Mouse (Mus musculus): ENCODE results near the gene Lctl.

Lctl gene

GRCm38 (mm10) chr9:64116876-64117275, at the start of gene Lctl:
Gene Lctl (plus strand): TSS chr9:64117147.
- DNase-seq (ENCODE audit: low spot score in 2 of 2) = no peak

- DNase-seq (ENCODE audit: low spot score in 2 of 2) = no peak
Observed at GRCm38 (mm10) chr9:64067787-64068186, 49.2 kb upstream of the Lctl start.

DNA sequence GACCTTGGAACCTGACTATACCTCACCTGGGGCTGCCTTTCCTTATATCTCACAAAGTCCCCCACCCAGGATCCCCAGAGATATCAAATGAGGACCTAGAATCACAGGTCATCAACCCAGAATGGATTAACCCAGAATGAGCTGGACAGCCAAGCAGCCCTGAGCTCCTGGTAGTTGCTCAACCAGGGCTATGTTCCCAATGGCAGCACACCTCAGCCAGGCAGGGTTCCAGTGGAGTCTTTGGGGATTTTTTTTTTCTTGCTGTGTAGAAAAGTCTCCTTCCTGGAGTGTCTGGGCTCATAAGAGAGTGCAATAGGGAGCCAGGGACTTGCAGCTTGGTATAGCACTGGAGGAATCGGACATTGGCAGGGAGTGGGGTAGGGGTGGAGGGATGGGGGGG, 48.4 kb upstream of the Lctl start:
- no peak for DNase-seq (ENCODE audit: low spot score in 2 of 2)

- no peak for DNase-seq (ENCODE audit: low spot score in 2 of 2)
Observed at GRCm38 (mm10) chr9:64069131-64069530, 47.8 kb upstream of the Lctl start.

- no peak for DNase-seq (ENCODE audit: low spot score in 2 of 2)
Observed at GRCm38 (mm10) chr9:64070674-64071073, 46.3 kb upstream of the Lctl start.

- no peak for DNase-seq (ENCODE audit: low spot score in 2 of 2)
Observed at GRCm38 (mm10) chr9:64074831-64075230, 42.1 kb upstream of the Lctl start.

- no peak for DNase-seq (ENCODE audit: low spot score in 2 of 2)
Observed at GRCm38 (mm10) chr9:64076412-64076811, 40.5 kb upstream of the Lctl start.

DNA sequence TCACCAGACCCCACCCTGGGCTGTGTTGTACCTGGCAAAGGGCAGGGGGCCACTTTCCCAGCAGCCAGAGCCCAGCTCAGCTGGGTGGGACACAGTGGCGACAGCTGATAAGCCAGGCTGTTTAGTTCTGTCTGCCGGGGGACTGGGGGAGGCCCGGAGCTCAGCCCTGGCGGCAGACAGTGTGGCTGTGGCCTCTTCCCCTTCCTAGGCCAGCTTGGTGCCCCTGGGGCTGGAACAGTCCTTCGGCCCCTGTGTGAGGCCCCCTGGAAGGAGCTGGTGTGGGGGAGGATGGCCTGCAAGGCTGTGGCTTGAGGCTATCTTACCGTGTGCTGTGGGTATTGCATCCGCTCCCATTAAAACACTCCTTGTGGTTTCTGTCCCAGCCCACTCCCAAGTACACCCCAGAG, 38.6 kb upstream of the Lctl start:
- DNase-seq (ENCODE audit: low spot score in 2 of 2) = no peak

DNA sequence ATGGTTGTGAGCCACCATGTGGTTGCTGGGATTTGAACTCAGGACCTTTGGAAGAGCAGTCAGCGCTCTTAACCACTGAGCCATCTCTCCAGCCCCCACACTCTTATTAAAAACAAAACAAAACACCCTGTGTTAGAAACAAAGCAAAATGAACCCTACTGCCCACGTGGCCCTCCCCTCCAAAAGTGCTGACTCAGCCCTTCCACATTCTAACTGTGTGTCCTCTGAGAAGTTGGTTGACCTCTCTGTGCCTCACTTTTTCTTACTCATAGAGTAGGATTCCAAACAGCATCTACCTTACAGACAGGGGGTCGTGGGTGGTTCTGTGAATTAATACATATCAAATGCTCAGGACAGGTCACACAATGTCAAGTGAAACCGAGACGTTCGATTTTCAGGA, 37.0 kb upstream of the Lctl start:
- DNase-seq (ENCODE audit: low spot score in 2 of 2) = no peak

DNA sequence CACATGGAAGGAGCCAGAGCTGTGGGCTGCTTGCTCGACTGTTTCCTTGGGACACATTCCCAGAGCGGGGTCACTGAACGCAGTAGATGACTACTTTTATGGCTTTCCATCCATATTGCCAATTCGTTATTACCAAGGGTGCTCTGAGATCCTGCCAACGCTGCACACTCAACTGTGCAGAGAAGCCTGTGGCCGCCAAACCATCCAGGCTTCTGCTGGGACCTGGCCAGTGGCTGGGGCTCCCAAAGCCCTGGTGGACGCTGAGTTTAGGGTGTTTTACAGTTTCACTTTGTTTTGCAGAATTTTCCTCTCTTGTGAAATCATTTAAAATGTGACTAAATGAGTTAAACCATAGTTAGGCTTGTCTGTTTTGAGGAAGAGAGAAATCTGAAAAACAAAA, 32.7 kb upstream of the Lctl start:
- DNase-seq (ENCODE audit: low spot score in 2 of 2) = peak in 1 of 2 experiments; percentile 61

GRCm38 (mm10) chr9:64084661-64085399, 32.1 kb upstream of the Lctl start:
- DNase-seq (ENCODE audit: low spot score in 2 of 2) = peak; percentile 81 to 89

- DNase-seq (ENCODE audit: low spot score in 2 of 2) = no peak
Observed at GRCm38 (mm10) chr9:64085976-64086375, 31.0 kb upstream of the Lctl start.

DNA sequence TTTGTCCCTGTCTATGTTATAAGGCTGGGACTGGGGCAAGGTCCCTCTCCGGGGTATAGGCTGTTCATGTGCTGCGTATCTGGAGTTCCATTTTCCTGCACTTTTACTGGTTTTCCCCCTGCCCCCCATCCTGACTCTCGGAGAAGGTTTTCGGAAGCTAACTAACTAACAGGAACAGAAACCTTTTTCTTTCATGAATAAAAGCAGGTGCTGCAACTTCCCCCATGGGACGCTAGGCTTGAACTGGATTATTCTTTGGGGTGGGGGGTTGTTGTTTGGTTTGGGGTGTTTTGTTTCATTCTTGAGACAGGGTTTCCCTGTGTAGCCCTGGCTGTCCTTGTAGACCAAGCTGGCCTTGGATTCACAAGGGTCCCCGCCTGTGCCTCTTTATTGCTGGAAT, 30.4 kb upstream of the Lctl start:
- no peak for DNase-seq (ENCODE audit: low spot score in 2 of 2)

DNA sequence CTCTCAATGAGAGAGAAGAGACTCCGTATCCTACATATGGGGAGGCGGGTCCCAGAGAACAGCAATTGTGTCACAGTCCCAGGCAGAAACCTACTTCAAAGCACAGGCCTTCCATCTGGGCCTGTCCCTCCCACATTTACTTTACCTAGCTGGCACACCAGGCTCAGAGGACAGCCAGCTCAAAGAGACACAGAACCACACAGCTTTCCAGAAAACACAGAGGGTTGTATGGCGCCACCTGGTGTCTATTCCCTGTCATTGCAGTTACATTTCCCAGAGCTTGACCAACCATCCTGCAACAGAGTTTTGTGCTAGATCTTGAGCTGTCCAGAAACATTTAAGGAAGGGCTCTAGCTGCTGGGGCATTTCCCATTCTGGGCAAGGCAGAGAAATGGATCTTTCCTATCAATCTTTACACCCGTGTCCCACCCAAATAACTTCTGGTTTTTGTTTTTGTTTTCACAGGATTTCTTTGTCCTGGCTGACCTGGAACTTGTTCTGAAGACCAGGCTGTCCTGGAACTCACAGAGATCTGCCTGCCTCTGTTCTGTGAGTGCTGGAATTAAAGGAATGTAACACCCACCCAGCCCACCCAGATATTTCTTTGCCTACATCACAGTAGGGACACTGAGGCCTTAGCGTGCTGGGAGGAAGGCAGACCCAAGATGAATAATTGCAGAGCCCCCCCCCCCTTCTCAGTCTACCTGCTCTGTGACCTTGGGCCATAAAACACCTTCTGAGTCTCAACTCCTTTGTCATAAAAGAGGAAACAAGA, 29.3 kb upstream of the Lctl start:
- peak; percentile 74 to 89 for DNase-seq (ENCODE audit: low spot score in 2 of 2)

DNA sequence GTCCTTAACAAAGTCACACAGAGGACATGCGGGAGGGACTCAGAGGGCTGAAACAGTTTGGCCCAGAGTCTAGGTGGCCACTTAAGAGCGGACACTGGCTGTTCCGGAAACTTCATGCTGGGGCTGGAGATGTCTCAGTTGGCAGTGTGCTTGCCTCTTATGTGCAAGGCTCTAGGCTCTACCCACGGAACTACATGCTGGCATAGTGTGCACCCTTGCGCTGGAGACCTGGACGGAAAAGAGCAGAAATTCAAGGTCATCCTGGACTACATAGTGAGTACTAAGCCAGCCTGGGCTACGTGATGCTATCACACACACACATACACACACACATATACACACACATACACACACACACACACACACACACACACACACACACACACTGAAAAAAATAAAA, 28.6 kb upstream of the Lctl start:
- DNase-seq (ENCODE audit: low spot score in 2 of 2) = no peak

DNA sequence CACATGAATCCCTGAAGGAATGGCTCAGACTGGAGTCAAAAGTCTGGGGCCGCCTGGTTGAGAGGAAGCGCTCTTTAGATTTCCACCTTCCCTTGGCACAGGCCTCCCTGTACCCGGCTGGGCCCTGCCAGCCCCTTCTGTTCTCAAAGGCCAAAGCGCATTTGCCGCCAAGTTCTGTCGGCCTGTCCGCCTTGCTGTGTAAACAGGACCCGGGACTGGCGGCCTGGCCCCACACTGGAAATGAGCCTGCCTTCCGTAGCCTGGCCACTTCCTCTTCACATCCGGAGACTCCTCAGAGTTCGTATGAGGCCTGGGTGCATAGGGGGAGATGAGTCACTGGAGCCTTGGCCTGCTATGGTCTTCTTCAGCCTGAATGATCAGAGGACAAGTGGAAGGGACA, 27.9 kb upstream of the Lctl start:
- peak in 1 of 2 experiments; percentile 70 for DNase-seq (ENCODE audit: low spot score in 2 of 2)

GRCm38 (mm10) chr9:64094083-64094482, 22.9 kb upstream of the Lctl start:
- no peak for DNase-seq (ENCODE audit: low spot score in 2 of 2)

DNA sequence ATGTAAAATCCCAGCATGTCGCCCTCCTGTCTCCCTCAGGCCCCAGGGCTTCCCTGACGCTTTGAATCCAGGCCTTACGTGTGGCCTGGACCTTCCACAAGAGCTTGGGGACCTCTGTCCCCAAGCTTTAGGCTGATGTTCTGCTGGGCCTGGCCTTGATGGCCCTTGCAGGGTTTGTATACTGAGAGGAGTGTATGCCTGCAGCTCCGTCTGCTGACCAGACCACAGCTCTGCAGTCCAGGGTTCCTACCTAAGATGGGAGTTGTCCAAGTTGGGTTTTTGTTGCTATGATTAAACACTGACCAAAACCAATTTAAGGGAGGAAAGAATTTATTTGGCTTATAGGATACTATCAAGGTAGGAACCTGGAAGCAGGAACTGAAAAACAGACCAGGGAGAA, 18.7 kb upstream of the Lctl start:
- DNase-seq (ENCODE audit: low spot score in 2 of 2) = no peak

- peak; percentile 75 to 89 for DNase-seq (ENCODE audit: low spot score in 2 of 2)
Observed at GRCm38 (mm10) chr9:64100442-64100841, 16.5 kb upstream of the Lctl start.

- no peak for DNase-seq (ENCODE audit: low spot score in 2 of 2)
Observed at GRCm38 (mm10) chr9:64105301-64105700, 11.6 kb upstream of the Lctl start.

DNA sequence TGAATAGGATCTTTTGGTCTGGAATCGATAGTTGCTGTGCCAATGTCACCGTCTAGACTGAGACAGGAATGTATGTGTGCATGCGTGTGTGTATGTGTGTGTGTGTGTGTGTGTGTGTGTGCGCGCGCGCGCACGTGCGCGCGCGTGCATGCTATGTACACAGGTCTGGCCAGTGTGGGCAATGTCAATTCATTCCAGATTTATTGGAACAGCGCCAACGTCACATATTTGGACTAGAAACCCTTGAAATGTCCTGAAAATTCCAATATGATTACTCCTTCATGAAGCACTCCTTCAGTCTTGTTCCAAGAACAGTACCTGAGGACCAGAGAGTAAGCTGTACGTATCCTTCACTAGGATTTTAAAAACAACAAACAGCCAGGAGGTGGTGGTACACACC, 6.4 kb upstream of the Lctl start:
- no peak for DNase-seq (ENCODE audit: low spot score in 2 of 2)

DNA sequence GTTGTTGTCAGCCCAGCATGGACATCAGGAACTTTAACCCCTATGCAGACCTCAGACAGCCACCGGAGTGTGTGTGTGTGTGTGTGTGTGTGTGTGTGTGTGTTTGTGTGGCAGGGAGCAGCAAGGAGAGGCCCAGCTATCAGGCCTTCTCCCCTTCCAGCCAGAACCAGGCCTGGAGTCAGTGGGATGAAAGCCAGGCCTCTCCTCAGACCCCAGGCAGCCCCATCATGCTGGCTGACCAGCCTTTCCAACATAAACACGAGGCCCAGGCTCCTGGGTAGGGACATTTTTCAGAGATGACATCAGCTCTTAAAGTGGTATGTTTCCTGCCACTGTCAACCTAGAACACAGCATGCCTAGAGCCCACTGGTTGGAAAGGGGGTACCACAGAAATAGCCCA, 2.3 kb upstream of the Lctl start:
- DNase-seq (ENCODE audit: low spot score in 2 of 2) = no peak

DNA sequence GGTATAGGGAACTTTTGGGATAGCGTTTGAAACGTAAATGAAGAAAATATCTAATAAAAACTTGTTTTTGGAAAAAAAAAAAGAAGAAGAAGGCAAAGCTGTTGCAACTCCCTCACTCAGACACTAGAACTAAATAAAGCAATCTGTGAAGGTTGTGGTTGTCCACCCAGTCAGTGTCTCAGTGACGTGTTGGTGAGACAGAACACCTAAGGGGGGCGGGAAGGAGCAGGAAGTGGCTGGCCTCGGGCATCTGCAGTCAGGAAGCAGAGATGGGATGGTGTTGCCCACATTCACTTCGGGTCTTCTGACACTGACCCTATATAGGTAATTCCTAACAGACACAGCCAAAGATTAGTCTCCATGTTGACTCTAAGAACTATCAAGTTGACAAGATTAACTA, 1.2 kb upstream of the Lctl start:
- DNase-seq (ENCODE audit: low spot score in 2 of 2) = no peak
